Mouse (Mus musculus): Measurements from ENCODE around the gene Naa50. TPM values are rescaled to one million over a fixed set of nuclear protein-coding genes. Genes with fewer than 3 reads are reported as not detected.

Gene Naa50
- total and polyA plus RNA-seq, 3 experiments: 40.1 to 200 (median 122) TPM

DNA sequence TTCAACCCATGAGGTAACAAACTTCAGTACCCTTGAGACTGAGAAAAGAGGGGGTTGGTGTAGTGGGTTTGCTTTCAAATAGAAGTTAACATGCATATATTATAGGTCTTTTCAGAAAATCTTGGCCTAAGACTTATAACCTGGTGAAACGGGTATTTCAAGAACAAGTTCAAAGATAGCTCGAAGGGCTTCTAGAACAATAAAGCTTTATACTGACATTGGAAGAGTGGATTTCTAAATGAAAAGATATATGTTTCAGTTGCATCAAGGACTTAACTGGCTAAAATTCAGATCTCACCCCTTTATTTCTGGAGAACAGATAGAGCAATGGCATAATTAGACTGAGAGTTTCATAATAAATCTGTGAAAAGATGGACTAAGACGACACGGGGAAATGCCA is 29.4 kb downstream of the Naa50 start:
- Histone ChIP-seq H3K36me3 (replicated peaks in 1 of 2; ENCODE audit: control insufficient read depth in 1 of 2, insufficient read depth in 1 of 2, low read length in 1 of 2) (no peaks in the 10 kb centered on the region), H3K79me2 (replicated peaks; ENCODE audit: control insufficient read depth, extremely low read depth, insufficient read depth, poor library complexity, severe bottlenecking) (no peaks in the 10 kb centered on the region), H3K27me3 (replicated peaks) (no peaks in the 10 kb centered on the region), H3K9me3 (replicated peaks; ENCODE audit: low read length) (no peaks in the 10 kb centered on the region), H3K4me1 (ENCODE audit: control insufficient read depth in 1 of 2, insufficient read depth in 2 of 2) (peaks cover 3 to 13% of the 10 kb centered on the region in 2 experiments; a peak in 2 of 4 replicates), H3K9ac (ENCODE audit: insufficient read depth, low read depth) (no peak overlapping the region), H3K4me2 (ENCODE audit: insufficient read depth, low read depth, poor library complexity, severe bottlenecking) (no peak overlapping the region), H3K4me3 (replicated peaks in 1 of 3; ENCODE audit: low read depth in 2 of 3, low read length in 2 of 3, poor library complexity in 1 of 3) (no peak overlapping the region), H3K27ac (ENCODE audit: insufficient read depth, low read depth) (no peak overlapping the region)
- no peak for TF ChIP-seq ZC3H11A (IDR thresholded peaks at IDR 0.05; ENCODE audit: low read depth, low read length)
- no peak for DNase-seq (ENCODE audit: extremely low read depth)
- in situ Hi-C loops (cut with MboI; ENCODE audit: low pct_ligation_motif_present, low pct_unique_long_range_greater_than_20kb, low sequenced_read_pairs): no loop called here
- dilution Hi-C loops (cut with MboI; ENCODE audit: extremely low pct_ligation_motif_present, extremely low pct_unique_long_range_greater_than_20kb, low sequenced_read_pairs): no loop called here

DNA sequence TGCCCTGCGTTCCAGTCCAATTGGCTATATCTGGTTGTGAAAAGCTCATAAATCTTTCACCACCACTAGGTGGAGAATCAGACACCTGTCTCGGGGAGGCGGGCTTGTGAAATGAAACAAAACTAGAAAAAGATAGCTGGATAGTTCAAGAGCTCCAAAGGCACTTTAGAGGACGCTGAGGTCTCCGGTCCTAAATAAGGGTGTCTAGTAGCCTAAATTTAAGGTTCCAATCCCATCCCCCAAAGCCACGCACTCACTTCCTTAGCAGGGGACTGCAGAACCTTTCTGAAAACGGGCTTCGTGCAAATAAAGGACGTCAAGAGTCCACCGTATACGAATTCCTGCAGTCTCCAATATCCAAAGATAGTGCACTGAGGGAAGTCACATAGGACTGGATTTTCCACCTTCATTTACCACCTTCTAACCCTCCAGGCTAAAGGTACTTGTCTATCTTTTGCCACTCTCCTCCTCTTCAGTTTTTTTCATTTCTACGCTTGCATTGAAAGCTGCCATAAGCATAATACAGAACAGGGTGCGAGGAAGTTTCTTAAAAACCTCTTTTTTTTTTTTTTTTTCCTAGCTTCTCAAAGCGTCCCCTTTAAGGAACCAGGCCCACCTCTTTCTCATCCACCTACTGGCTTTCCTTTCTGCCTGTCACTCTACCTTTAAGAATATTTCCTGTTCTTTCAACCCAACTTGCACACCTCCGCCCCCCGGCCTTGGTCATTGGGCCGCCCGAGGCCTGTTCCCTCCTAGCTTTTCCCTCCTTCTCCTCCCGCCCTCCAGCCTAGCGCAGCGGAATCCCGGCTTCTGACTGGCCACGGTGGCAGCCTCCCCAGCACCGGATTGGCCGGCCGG is 32.9 kb downstream of the Naa50 start:
- in situ Hi-C loops (cut with MboI; ENCODE audit: low pct_ligation_motif_present, low pct_unique_long_range_greater_than_20kb, low sequenced_read_pairs) (no loop called here), dilution Hi-C loops (cut with MboI; ENCODE audit: extremely low pct_ligation_motif_present, extremely low pct_unique_long_range_greater_than_20kb, low sequenced_read_pairs) (no loop called here)
- no peaks in the 10 kb centered on the region; the same call in 1 of the 2 replicates for H3K79me2 ChIP-seq (replicated peaks; ENCODE audit: control insufficient read depth, extremely low read depth, insufficient read depth, poor library complexity, severe bottlenecking)
- H3K4me3 ChIP-seq (replicated peaks in 1 of 3; ENCODE audit: low read depth in 2 of 3, low read length in 2 of 3, poor library complexity in 1 of 3): peak overlapping the region; percentile 60 to 92 (median 78)
- H3K4me2 ChIP-seq (ENCODE audit: insufficient read depth, low read depth, poor library complexity, severe bottlenecking): peak overlapping the region; percentile 85
- peak; percentile 99 for DNase-seq (ENCODE audit: extremely low read depth)
- H3K27ac ChIP-seq (ENCODE audit: insufficient read depth, low read depth): peak overlapping the region; percentile 83
- peak overlapping the region; percentile 99 for H3K9ac ChIP-seq (ENCODE audit: insufficient read depth, low read depth)
- H3K36me3 ChIP-seq (replicated peaks in 1 of 2; ENCODE audit: control insufficient read depth in 1 of 2, insufficient read depth in 1 of 2, low read length in 1 of 2): no peaks in the 10 kb centered on the region
- no peaks in the 10 kb centered on the region for H3K27me3 ChIP-seq (replicated peaks)
- peaks cover 6 to 25% of the 10 kb centered on the region in 2 experiments; a peak in 3 of 4 replicates for H3K4me1 ChIP-seq (ENCODE audit: control insufficient read depth in 1 of 2, insufficient read depth in 2 of 2)
- H3K9me3 ChIP-seq (replicated peaks; ENCODE audit: low read length): no peaks in the 10 kb centered on the region
- TF ChIP-seq UBTF (IDR thresholded peaks at IDR 0.05; ENCODE audit: low read depth, low read length) (no peak; the same call in 1 of the 2 replicates), TBP (conservative IDR thresholded peaks at IDR 0.05; ENCODE audit: low read depth, low read length) (peak; percentile 66), HCFC1 (IDR thresholded peaks at IDR 0.05; ENCODE audit: low read depth, low read length) (peak; percentile 83), ETS1 (conservative IDR thresholded peaks at IDR 0.05; ENCODE audit: low read depth, low read length) (no peak), MAZ (IDR thresholded peaks at IDR 0.05; ENCODE audit: low read depth, low read length) (peak; percentile 100), JUN (IDR thresholded peaks at IDR 0.05; ENCODE audit: insufficient read depth, low read depth, low read length) (no peak), ZNF384 (IDR thresholded peaks at IDR 0.05; ENCODE audit: low read depth, low read length) (peak; percentile 100), ZMIZ1 (IDR thresholded peaks at IDR 0.05; ENCODE audit: low read depth, low read length) (peak; percentile 41; the same call in 1 of the 2 replicates), MXI1 (IDR thresholded peaks at IDR 0.05; ENCODE audit: low read depth, low read length) (peak; percentile 51; the same call in 1 of the 2 replicates), IRF4 (IDR thresholded peaks at IDR 0.05; ENCODE audit: low read depth, low read length) (peak; percentile 79), NRF1 (IDR thresholded peaks at IDR 0.05; ENCODE audit: low read depth, low read length) (peak; percentile 64), SMC3 (IDR thresholded peaks at IDR 0.05; ENCODE audit: low read depth, low read length) (peak; percentile 58), NELFE (IDR thresholded peaks at IDR 0.05; ENCODE audit: low read depth, low read length) (no peak), MAFK (IDR thresholded peaks at IDR 0.05; ENCODE audit: insufficient replicate concordance, low read length) (no peak), RCOR1 (conservative IDR thresholded peaks at IDR 0.05; ENCODE audit: low read depth, low read length) (no peak), ELF1 (IDR thresholded peaks at IDR 0.05; ENCODE audit: low read depth, low read length) (peak; percentile 89), CHD1 (IDR thresholded peaks at IDR 0.05; ENCODE audit: low read depth, low read length) (peak; percentile 65; the same call in 1 of the 2 replicates), KAT2A (IDR thresholded peaks at IDR 0.05; ENCODE audit: insufficient replicate concordance, low read length) (peak; percentile 85), RAD21 (IDR thresholded peaks at IDR 0.05; ENCODE audit: low read depth, low read length) (peak; percentile 39), PAX5 (IDR thresholded peaks at IDR 0.05; ENCODE audit: low read length) (no peak), CHD2 (IDR thresholded peaks at IDR 0.05; ENCODE audit: low read length) (peak; percentile 96), EP300 (IDR thresholded peaks at IDR 0.05; ENCODE audit: low read length) (peak; percentile 13; the same call in 1 of the 2 replicates), ZKSCAN1 (IDR thresholded peaks at IDR 0.05; ENCODE audit: borderline replicate concordance, low read depth, low read length) (no peak; the same call in 1 of the 2 replicates), USF1 (IDR thresholded peaks at IDR 0.05; ENCODE audit: low read depth, low read length) (no peak), CTCF (conservative IDR thresholded peaks at IDR 0.05 in 1 of 2, IDR thresholded peaks at IDR 0.05 in 1 of 2; ENCODE audit: low read depth in 2 of 2, low read length in 2 of 2) (peak; percentile 37 to 81), POLR2A (IDR thresholded peaks at IDR 0.05; ENCODE audit: low read depth, low read length) (no peak; the same call in 1 of the 2 replicates), ZC3H11A (IDR thresholded peaks at IDR 0.05; ENCODE audit: low read depth, low read length) (no peak), POLR2AphosphoS2 (IDR thresholded peaks at IDR 0.05; ENCODE audit: low read depth, low read length) (no peak; the same call in 1 of the 2 replicates), MEF2A (IDR thresholded peaks at IDR 0.05; ENCODE audit: borderline replicate concordance, low read depth, low read length) (peak; percentile 44; the same call in 1 of the 2 replicates), JUND (conservative IDR thresholded peaks at IDR 0.05; ENCODE audit: low read depth, low read length) (0 out of 2 replicates have a peak, but pooled peaks have one; percentile 9), MAX (IDR thresholded peaks at IDR 0.05; ENCODE audit: low read length) (peak; percentile 67)

Data from CH12.LX (cell line).